Mouse (Mus musculus): Measurements from ENCODE around the gene H2afv.

H2afv gene

GRCm38 (mm10) chr11:6390376-6391053 is 53.7 kb downstream of the H2afv start:
- peak in 1 of 2 experiments; percentile 2 for DNase-seq (ENCODE audit: low spot score in 2 of 2)

DNA sequence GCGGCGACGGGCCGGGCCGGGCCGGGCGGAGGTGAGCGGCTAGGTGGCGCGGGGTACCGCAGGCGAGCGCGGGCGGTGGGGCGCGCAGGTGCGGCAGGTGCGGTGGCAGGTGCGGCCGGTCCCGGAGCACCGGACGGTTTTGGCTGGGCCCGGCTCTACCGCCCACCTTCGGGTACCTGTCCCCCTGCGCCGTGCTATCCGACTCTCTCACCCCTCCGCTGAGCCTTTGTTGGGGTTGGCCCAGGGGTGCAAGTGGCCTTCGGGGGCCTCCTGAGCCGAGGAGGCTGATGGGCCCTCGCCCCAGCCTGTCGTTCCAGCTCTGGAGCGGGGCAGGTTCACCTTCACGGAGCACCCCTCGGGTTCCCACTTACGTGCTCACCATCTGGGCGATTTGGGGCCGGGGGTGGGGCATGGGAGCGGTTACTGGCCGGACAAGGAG is 54.7 kb downstream of the H2afv start:
- DNase-seq (ENCODE audit: low spot score in 2 of 2), result no peak

DNA sequence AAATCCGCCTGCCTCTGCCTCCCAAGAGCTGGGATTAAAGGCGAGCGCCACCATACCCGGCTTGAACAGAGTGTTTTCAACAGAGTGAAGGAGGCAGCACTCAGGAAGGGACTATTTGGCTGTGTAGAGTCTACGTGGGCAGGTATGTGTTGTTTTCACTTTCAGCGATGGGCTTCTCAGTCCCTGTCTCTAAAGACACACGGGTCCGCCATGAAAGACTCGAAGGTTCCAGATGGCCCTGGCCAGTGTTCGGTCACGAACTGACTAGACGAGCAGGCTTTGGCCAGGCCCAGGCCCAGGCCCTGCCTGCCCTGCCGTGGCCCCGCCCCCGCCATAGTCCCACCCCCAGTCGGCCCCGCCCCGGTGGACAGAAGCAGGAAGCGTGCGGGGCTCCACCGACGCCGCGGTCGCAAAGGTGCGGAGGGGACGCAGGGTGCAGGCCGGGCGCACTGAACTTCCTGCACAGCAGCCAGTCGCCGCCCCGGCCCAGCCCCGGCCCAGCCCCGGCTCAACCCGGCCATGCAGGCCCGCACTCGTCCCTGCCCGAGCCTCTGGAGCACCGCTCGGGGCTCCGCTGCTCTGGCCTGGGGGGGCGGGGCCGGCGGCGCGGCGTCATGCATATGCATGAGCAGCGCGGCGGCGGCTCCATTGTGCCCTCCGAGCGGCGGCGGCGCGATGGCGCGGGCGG is 55.4 kb downstream of the H2afv start, which contains the start of gene Zmiz2:
Gene Zmiz2, plus strand, starts transcription at position 349 of the 688 bp plus-strand sequence.
- peak; percentile 90 to 96 for DNase-seq (ENCODE audit: low spot score in 2 of 2)

DNA sequence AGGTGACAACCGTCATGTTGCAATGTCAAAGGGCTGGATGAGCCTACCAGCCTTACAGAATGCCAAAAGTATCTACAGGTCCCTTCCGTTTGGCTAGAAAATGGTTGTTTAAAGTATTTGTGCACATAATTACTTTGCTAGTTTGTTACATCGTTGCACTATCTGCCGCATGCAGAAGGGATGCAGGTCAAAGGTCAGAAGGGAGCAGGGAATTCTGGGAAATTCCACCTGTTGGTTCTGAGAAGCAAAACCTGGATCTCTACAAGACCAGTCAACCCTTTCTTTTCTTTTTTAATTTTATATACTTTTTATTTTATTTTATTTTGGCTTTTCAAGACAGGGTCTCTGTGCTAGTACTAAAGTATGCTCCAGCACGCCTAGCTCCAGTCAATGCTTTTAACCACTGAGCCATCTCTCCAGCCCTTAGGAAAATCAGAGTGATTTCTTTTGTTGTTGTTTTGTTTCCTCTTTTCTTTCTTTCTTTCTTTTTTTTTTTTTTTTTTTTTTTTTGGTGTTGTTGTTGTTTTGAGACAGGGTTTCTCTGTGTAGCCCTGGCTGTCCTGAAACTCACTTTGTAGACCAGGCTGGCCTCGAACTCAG is 56.0 kb downstream of the H2afv start:
- no peak for DNase-seq (ENCODE audit: low spot score in 2 of 2)

DNA sequence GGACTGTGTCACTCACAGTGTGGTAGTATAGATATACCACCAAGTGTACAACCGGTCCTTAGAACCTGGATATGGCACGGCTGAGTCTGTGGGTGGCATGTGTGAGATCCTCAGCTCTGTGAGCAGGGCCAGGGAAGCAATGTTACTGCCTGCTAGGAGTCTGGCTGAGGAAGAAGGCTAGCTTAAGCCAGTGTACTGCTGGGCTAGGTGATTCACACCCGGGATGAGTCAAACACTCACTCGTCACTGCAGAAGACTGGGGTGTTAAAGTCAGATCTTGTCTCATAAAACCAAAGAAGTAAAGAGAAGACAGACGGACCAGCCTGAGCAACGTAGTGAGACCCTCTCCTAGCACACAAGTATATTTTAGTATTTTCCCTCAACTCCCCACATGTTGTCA is 63.3 kb downstream of the H2afv start:
- DNase-seq (ENCODE audit: low spot score in 2 of 2), result no peak
